Mouse (Mus musculus) brain, adult 2 months (tissue): ENCODE results near the gene Arhgef19.

Experiments used
- DNase-seq: peaks from one replicate; pipeline ENCODE4 v3.0.0; 2011; ENCODE audit warnings: low read depth, low spot score

The Arhgef19 gene

GRCm38 (mm10) chr4:141284486-141284885, 45.2 kb downstream of the Arhgef19 start:
- DNase-seq, result no peak

- no peak for DNase-seq
Measured at GRCm38 (mm10) chr4:141285128-141285527, 45.8 kb downstream of the Arhgef19 start.

GRCm38 (mm10) chr4:141286860-141287517, 47.7 kb downstream of the Arhgef19 start:
- no peak for DNase-seq

- DNase-seq, result no peak
Measured at GRCm38 (mm10) chr4:141287518-141288004, 48.3 kb downstream of the Arhgef19 start.

GRCm38 (mm10) chr4:141288152-141288551, 48.9 kb downstream of the Arhgef19 start:
- DNase-seq, result no peak

GRCm38 (mm10) chr4:141291571-141292375, 52.5 kb downstream of the Arhgef19 start:
- DNase-seq, result no peak

GRCm38 (mm10) chr4:141295774-141296186, 56.5 kb downstream of the Arhgef19 start:
- no peak for DNase-seq

- no peak for DNase-seq
Measured at GRCm38 (mm10) chr4:141297934-141298333, 58.6 kb downstream of the Arhgef19 start.

GRCm38 (mm10) chr4:141299356-141299755, 60.1 kb downstream of the Arhgef19 start:
- no peak for DNase-seq

- no peak for DNase-seq
Measured at GRCm38 (mm10) chr4:141300196-141300595, 60.9 kb downstream of the Arhgef19 start.

GRCm38 (mm10) chr4:141301116-141301553, 61.8 kb downstream of the Arhgef19 start, which contains the start of gene Epha2:
TSS of gene Epha2 (plus strand) at chr4:141301240.
- peak; percentile 81 for DNase-seq

GRCm38 (mm10) chr4:141301591-141302427, 62.5 kb downstream of the Arhgef19 start:
- no peak for DNase-seq

GRCm38 (mm10) chr4:141302428-141303401, 63.4 kb downstream of the Arhgef19 start:
- no peak for DNase-seq

- no peak for DNase-seq
Measured at GRCm38 (mm10) chr4:141303402-141304222, 64.3 kb downstream of the Arhgef19 start.

- DNase-seq, result peak; percentile 20
Measured at GRCm38 (mm10) chr4:141304223-141304611, 64.9 kb downstream of the Arhgef19 start.

GRCm38 (mm10) chr4:141306057-141306456, 66.8 kb downstream of the Arhgef19 start:
- DNase-seq, result no peak
